Mouse (Mus musculus) kidney, embryonic 16.5 days (tissue): ENCODE data around the gene Opn5. TPM values are rescaled to one million over a fixed set of nuclear protein-coding genes. Genes with fewer than 3 reads are reported as not detected.

Source experiments
- ATAC-seq: fragments of 200-750 bp; cut with Nextera tagmentation; 2 replicates; pipeline ENCODE4 v1.8.0; 2017; ENCODE audit warnings: moderate TSS enrichment; ENCODE audit not compliant: low FRiP score, low TSS enrichment
- H3K27ac ChIP-seq: fragments of 300-500 bp; sonication (generic); 2 replicates; pipeline ENCODE4 v1.5.1; 2014; ENCODE audit warnings: low read length
- H3K27me3 ChIP-seq: fragments of 300-500 bp; sonication (generic); 2 replicates; pipeline ENCODE4 v1.6.1; 2014; ENCODE audit warnings: low read length, control low read depth, mixed read lengths; ENCODE audit not compliant: insufficient read depth
- H3K36me3 ChIP-seq: fragments of 300-500 bp; sonication (generic); 2 replicates; pipeline ENCODE4 v1.6.1; 2014; ENCODE audit warnings: low read length, control low read depth, mixed read lengths; ENCODE audit not compliant: insufficient read depth
- H3K4me1 ChIP-seq: fragments of 300-500 bp; sonication (generic); 2 replicates; pipeline ENCODE4 v1.6.1; 2014; ENCODE audit warnings: low read length, control low read depth, mixed read lengths; ENCODE audit not compliant: insufficient read depth
- H3K4me2 ChIP-seq: fragments of 300-500 bp; sonication (generic); replicated peaks from 2 replicates; pipeline ENCODE4 v1.6.1; 2014; ENCODE audit warnings: low read depth, low read length
- H3K4me3 ChIP-seq: fragments of 300-500 bp; sonication (generic); 2 replicates; pipeline ENCODE4 v1.5.1; 2014; ENCODE audit warnings: mild to moderate bottlenecking, low read length
- H3K9ac ChIP-seq: fragments of 300-500 bp; sonication (generic); replicated peaks from 2 replicates; pipeline ENCODE4 v1.6.1; 2014; ENCODE audit warnings: low read length
- H3K9me3 ChIP-seq: fragments of 300-500 bp; sonication (generic); 2 replicates; pipeline ENCODE4 v1.6.1; 2016; ENCODE audit warnings: low read length, control low read depth
- WGBS: fragments of 180-500 bp; shearing (Covaris S2); extraction: QIAGEN DNeasy Blood & Tissue Kit; methylation state at CpG from one replicate; pipeline ENCODE4 v1.1.7; 2014; 5-methylcytosine and 5-hydroxymethylcytosine counted together
- polyA plus RNA-seq: library from polyadenylated mRNA; unstranded; fragments of >200 nt; fragmentation: Nextera tagmentation; extraction: Ambion mirVana; gene quantifications from 2 replicates; pipeline ENCODE4 v1.2.1, GENCODE M21; 2015

Gene Opn5
- polyA plus RNA-seq: 0.12 and 0.37 TPM in 2 replicates

GRCm38 (mm10) chr17:42611295-42611694, at the start of gene Opn5:
TSS of gene Opn5 (minus strand) at chr17:42611395.
- Histone ChIP-seq H3K36me3 (no peaks in the 10 kb centered on the region), H3K9me3 (no peaks in the 10 kb centered on the region), H3K4me1 (peaks cover 3% of the 10 kb centered on the region; the same call in 1 of the 2 replicates), H3K4me2 (no peak within 1 kb of the TSS), H3K9ac (no peak within 1 kb of the TSS), H3K4me3 (no peak within 1 kb of the TSS), H3K27me3 (no peaks in the 10 kb centered on the region), H3K27ac (no peak within 1 kb of the TSS)
- WGBS: 83% methylated on average over 8 of the region's 8 CpGs
- ATAC-seq: no peak

GRCm38 (mm10) chr17:42658634-42659422, 47.6 kb upstream of the Opn5 start:
- Histone ChIP-seq H3K36me3 (no peaks in the 10 kb centered on the region), H3K27me3 (no peaks in the 10 kb centered on the region), H3K4me1 (no peaks in the 10 kb centered on the region), H3K27ac (no peak overlapping the region), H3K9ac (no peak overlapping the region), H3K4me3 (no peak overlapping the region), H3K9me3 (no peaks in the 10 kb centered on the region), H3K4me2 (0 out of 2 replicates have a peak overlapping the region, but pooled peaks have one; percentile 18)
- WGBS: 24% methylated on average over 14 of the region's 14 CpGs
- ATAC-seq: peak; percentile 65; the same call in 1 of the 2 replicates

GRCm38 (mm10) chr17:42643416-42643815, 32.2 kb upstream of the Opn5 start:
- no peak overlapping the region for H3K27ac ChIP-seq
- H3K4me3 ChIP-seq: no peak overlapping the region
- H3K9me3 ChIP-seq: no peaks in the 10 kb centered on the region
- no peak overlapping the region for H3K4me2 ChIP-seq
- ATAC-seq: no peak
- H3K27me3 ChIP-seq: no peaks in the 10 kb centered on the region
- no peak overlapping the region for H3K9ac ChIP-seq
- no peaks in the 10 kb centered on the region for H3K4me1 ChIP-seq
- 86% methylated on average over 3 of the region's 3 CpGs for WGBS
- no peaks in the 10 kb centered on the region for H3K36me3 ChIP-seq

GRCm38 (mm10) chr17:42630206-42630605, 19.0 kb upstream of the Opn5 start:
- no peaks in the 10 kb centered on the region for H3K9me3 ChIP-seq
- ATAC-seq: no peak
- no peak overlapping the region for H3K27ac ChIP-seq
- H3K36me3 ChIP-seq: no peaks in the 10 kb centered on the region
- WGBS: 93% methylated on average over 2 of the region's 2 CpGs
- H3K27me3 ChIP-seq: no peaks in the 10 kb centered on the region
- H3K4me3 ChIP-seq: no peak overlapping the region
- H3K4me1 ChIP-seq: no peaks in the 10 kb centered on the region
- H3K9ac ChIP-seq: no peak overlapping the region
- H3K4me2 ChIP-seq: no peak overlapping the region

GRCm38 (mm10) chr17:42613043-42613737, 2.0 kb upstream of the Opn5 start:
- Histone ChIP-seq H3K4me1 (peaks cover 3% of the 10 kb centered on the region; the same call in 1 of the 2 replicates), H3K4me2 (no peak overlapping the region), H3K27me3 (no peaks in the 10 kb centered on the region), H3K9me3 (no peaks in the 10 kb centered on the region), H3K27ac (no peak overlapping the region), H3K4me3 (no peak overlapping the region), H3K36me3 (no peaks in the 10 kb centered on the region), H3K9ac (no peak overlapping the region)
- WGBS: 33% methylated on average over 6 of the region's 6 CpGs
- ATAC-seq: peak; percentile 61; the same call in 1 of the 2 replicates

- no peaks in the 10 kb centered on the region for H3K9me3 ChIP-seq
- H3K4me1 ChIP-seq: peaks cover 3% of the 10 kb centered on the region; the same call in 1 of the 2 replicates
- 29% methylated on average over 3 of the region's 3 CpGs for WGBS
- H3K4me3 ChIP-seq: no peak overlapping the region
- no peaks in the 10 kb centered on the region for H3K27me3 ChIP-seq
- H3K4me2 ChIP-seq: no peak overlapping the region
- no peaks in the 10 kb centered on the region for H3K36me3 ChIP-seq
- no peak overlapping the region for H3K9ac ChIP-seq
- no peak overlapping the region for H3K27ac ChIP-seq
- peak; percentile 90 for ATAC-seq
These were observed 2.9 kb downstream of the Opn5 start for GRCm38 (mm10) chr17:42608270-42608669.

GRCm38 (mm10) chr17:42602829-42603784, 8.1 kb downstream of the Opn5 start:
- Histone ChIP-seq H3K9me3 (no peaks in the 10 kb centered on the region), H3K9ac (no peak overlapping the region), H3K4me2 (0 out of 2 replicates have a peak overlapping the region, but pooled peaks have one; percentile 16), H3K27ac (no peak overlapping the region), H3K27me3 (no peaks in the 10 kb centered on the region), H3K36me3 (no peaks in the 10 kb centered on the region), H3K4me1 (no peaks in the 10 kb centered on the region), H3K4me3 (no peak overlapping the region)
- WGBS: 25% methylated on average over 15 of the region's 15 CpGs
- ATAC-seq: peak; percentile 89

- no peak for ATAC-seq
- Histone ChIP-seq H3K9ac (no peak overlapping the region), H3K4me2 (no peak overlapping the region), H3K27me3 (no peaks in the 10 kb centered on the region), H3K9me3 (no peaks in the 10 kb centered on the region), H3K36me3 (no peaks in the 10 kb centered on the region), H3K4me1 (0 out of 2 replicates have a peak, but pooled peaks cover 4% of the 10 kb centered on the region), H3K4me3 (no peak overlapping the region), H3K27ac (no peak overlapping the region)
- 74% methylated on average over 1 of the region's 1 CpGs for WGBS
These were observed 24.7 kb downstream of the Opn5 start for GRCm38 (mm10) chr17:42586486-42586885.

- H3K4me2 ChIP-seq: no peak overlapping the region
- 76% methylated on average over 2 of the region's 2 CpGs for WGBS
- H3K27me3 ChIP-seq: no peaks in the 10 kb centered on the region
- ATAC-seq: no peak
- no peaks in the 10 kb centered on the region for H3K36me3 ChIP-seq
- no peak overlapping the region for H3K9ac ChIP-seq
- H3K4me1 ChIP-seq: 0 out of 2 replicates have a peak, but pooled peaks cover 4% of the 10 kb centered on the region
- H3K9me3 ChIP-seq: no peaks in the 10 kb centered on the region
- no peak overlapping the region for H3K4me3 ChIP-seq
- no peak overlapping the region for H3K27ac ChIP-seq
These were observed 28.2 kb downstream of the Opn5 start for GRCm38 (mm10) chr17:42583029-42583331.
